Mouse (Mus musculus) testis, adult 2 months (tissue): Measurements from ENCODE around the gene Galnt10.

Experiments
- CTCF ChIP-seq: fragments of 200-500 bp; IDR thresholded peaks from 2 replicates; pipeline ENCODE4 v1.5.1; 2012; ENCODE audit warnings: low read depth, mild to moderate bottlenecking, inconsistent platforms, low read length, moderate library complexity; ENCODE audit not compliant: control insufficient read depth, insufficient read depth, insufficient replicate concordance
- POLR2A ChIP-seq: fragments of 200-500 bp; IDR thresholded peaks from 2 replicates; pipeline ENCODE4 v1.6.1; 2012; ENCODE audit warnings: low read depth, mild to moderate bottlenecking, inconsistent platforms, low read length, moderate library complexity; ENCODE audit not compliant: control insufficient read depth

DNA sequence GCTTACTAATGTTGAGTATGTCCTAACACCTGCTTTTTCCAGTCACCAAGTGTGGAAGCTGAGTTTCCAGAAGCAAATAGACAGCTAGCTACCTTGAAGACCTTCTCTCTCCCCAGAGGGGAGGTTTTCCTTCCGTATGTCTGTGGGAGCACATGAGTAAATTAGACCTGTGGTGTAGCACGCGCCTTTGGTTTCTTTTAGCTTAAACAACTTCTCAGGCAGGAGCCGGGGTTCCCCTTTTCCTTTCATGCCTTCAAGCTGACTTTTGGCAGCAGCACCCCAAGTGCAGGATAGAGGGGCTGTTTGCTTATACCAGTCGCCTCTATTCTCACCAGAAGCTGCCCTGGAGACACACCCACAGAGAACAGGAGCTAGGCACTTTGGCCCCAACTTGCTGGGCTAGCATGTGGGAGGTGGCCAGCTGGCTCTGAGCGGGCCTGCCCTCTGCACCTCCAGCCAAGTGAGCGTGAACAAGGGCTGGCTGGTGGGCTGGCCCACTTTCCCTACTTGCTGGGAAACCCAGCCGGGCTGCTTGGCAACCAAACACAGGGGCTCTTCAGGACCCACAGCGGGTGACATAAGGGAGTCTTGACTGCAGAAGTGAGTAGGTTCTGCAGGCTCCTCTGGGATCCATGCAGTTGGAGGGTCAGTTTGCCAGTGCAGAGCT is 82.2 kb downstream of the Galnt10 start:
- TF ChIP-seq CTCF, result no peak
- no peak for TF ChIP-seq POLR2A
